Mouse (Mus musculus) v-Abl transformed pro-B cells (cell line): ENCODE results near the gene Ttc24.

Experiments
- in situ Hi-C, 2 experiments: fragments of 400-800 bp; cut with MboI; formaldehyde crosslinking; loops; one replicate each; pipeline ENCODE4 v1.15.1; 2025; ENCODE audit not compliant: unreplicated experiment in 2 of 2

Ttc24 gene

DNA sequence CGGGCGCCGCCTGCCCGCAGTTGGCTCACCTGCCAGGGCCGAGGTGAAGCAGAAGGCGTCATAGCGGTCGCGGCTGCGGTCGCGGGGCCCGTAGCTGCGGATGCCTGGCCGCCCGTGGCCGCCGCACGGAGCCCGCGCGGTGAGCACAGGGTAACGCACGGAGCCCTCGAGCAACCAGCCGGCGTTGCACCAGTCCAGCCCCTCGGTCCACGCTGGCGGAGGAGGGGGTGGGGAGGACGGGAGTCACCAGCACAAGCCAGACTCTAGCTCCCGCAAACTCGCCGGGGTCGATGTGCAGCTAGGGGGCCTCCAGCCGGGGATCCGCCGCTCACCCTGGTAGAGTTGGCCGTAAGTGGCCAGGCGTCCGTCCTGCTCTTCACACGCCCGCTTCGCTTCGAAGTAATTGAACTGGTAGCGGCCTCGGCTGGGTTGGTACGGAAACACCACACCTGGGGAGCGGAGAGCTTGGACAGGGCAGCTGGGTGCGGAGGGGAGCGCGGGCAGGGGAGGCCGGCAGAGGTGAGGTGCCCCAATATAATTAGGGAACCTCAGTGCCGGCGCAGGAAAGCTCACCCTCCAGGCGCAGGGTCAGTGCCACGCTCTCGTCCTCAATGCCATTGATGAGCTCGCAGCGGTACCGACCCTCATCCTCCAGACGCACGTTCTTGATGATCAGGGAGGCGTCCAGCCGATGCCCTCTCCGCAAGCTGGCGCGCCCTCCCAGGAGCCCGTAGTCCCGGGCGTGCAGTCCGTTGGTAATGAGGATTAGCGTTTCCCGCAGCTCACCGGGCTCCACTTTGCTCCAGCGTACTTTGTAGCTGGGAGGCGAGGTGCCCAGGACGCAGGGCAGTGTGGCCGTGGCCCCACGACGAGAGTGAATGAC is 54.7 kb downstream of the Ttc24 start:
- in situ Hi-C loops = loop anchor here in 1 of 2 experiments (5.0 kb wide), 1 partner anchor 219 kb away; no protein-coding TSS in a partner anchor

DNA sequence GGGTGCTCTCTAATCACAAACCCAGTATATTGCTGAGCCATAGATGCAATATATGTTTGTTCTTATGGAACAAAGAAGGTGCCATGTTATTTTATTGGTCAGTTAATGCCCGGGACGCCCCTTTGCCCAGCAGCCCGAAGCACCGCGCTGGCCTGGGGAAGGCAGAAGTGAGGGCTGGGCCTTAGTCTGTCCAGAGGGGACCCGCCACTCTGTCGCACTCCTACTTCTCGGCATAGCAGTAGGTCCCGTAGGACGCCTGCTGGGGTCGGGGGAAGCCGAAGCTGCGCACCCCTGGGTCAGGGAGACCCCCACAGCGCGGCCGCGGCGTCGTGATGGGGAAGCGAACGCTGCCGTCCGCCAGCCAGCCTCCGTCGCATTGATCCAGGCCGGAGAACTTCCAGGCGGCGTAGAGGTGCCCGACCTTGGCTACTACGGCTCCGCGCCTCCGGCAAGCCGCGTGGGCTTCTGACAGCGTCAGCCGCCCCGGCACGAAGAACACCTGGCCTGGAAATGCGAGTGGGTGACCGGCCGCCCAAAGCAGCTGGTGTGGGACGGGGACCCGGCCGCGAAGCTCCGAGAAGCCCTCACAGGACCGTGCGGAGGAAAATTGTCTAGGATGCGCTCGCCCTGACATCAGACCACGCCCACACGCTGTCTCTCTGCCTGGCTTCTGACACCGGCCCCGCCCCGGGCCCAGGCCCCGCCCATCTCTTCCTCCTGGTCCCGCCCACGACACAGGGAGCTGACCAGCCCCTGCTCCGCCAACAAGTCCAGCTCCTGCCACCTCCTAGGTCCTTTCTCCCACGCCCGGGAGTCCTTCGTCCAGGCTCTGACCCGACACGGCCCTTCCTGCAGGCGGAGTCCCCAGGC is 55.5 kb downstream of the Ttc24 start:
- in situ Hi-C loops = loop anchor here in 1 of 2 experiments (5.0 kb wide), 1 partner anchor 220 kb away; no protein-coding TSS in a partner anchor
